In the genomic region with DNA sequence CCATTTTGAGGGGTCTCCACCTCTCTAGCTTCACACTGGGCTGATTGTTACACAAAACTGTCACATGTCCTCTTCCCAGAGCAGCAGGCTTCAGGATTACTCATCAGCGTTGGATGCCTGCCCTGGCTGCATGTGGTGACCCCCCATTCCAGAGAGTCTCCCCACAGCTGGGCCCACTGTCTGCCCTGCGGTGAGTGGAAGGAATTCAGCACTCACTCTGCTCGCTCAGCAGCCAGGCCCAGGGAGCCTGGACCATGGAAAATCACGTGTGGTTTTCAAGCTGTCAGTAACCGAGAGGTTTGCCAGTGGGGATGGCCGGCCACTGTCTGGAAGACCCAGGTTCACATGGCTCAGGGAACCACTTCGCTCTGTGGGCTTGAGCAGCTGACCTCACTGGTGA, we compare ENCODE assay signal across 8 mouse cellular contexts. TPM values are rescaled to one million over a fixed set of nuclear protein-coding genes. Genes with fewer than 3 reads are reported as not detected.
A peak's percentile ranks its signal among the peaks of the same experiment; 100 is the strongest.
DNase-seq lines count a peak whose midpoint lies in the region; ATAC-seq lines count a peak whose summit lies in the region.

No protein-coding gene starts in this region.

- DNase-seq in frontal cortex, postnatal 25 days (ENCODE audit: low spot score in 2 of 2): no peak
- DNase-seq in R1 (ENCODE audit: low read depth, low spot score) (peak; percentile 41), liver (no peak)
- DNase-seq in heart, adult 11 months: peak; percentile 98
- peak; percentile 55 to 67 for DNase-seq in kidney, postnatal 25 days
- peak; percentile 83 for DNase-seq in lung, postnatal 10 days
- no peak for DNase-seq in thymus, postnatal 0 days (ENCODE audit: low spot score)

- ATAC-seq in frontal cortex, adult (ENCODE audit: low TSS enrichment): peak; percentile 50; the same call in 1 of the 2 replicates

RNA-seq across cellular contexts. Expression of gene Aebp1, which starts 5.8 kb away (rescaled TPM):
- polyA plus RNA-seq in thymus, postnatal 0 days (2015; fragmentation: Nextera tagmentation; extraction: Ambion mirVana): 4.3 and 4.6 TPM in 2 replicates

RNA-seq across cellular contexts. Expression of gene Polm, which starts 18.1 kb away (rescaled TPM):
- polyA plus RNA-seq in thymus, postnatal 0 days (2015; fragmentation: Nextera tagmentation; extraction: Ambion mirVana): 8.7 and 9.5 TPM in 2 replicates

RNA-seq across cellular contexts. Expression of gene Pold2, which starts 22.2 kb away (rescaled TPM):
- polyA plus RNA-seq in thymus, postnatal 0 days (2015; fragmentation: Nextera tagmentation; extraction: Ambion mirVana): 97.0 and 118 TPM in 2 replicates

RNA-seq across cellular contexts. Expression of gene Myl7, which starts 42.7 kb away (rescaled TPM):
- 6.8 and 7.0 TPM in 2 replicates for polyA plus RNA-seq in thymus, postnatal 0 days (2015; fragmentation: Nextera tagmentation; extraction: Ambion mirVana)

RNA-seq across cellular contexts. Expression of gene Pgam2, which starts 52.4 kb away (rescaled TPM):
- 29.5 and 35.8 TPM in 2 replicates for polyA plus RNA-seq in thymus, postnatal 0 days (2015; fragmentation: Nextera tagmentation; extraction: Ambion mirVana)

Comparison
In these comparisons a context has a peak if more than half of its experiments do, and no peak if none do; other contexts are left out.
1. DNase-seq: peak in R1 (single experiment), heart, adult 11 months (single experiment), kidney, postnatal 25 days (2 of 2) and lung, postnatal 10 days (single experiment); none in frontal cortex, postnatal 25 days (0 of 2), liver (single experiment) and thymus, postnatal 0 days (single experiment).